Mouse (Mus musculus) cortical plate, adult 2 months (tissue): ENCODE measurements at regions not wholly inside any gene's neighbourhood (a gene's known extent, or its start where the extent isn't known, plus 50 kb on each side); places are given as distances from the start of the nearest gene placed in this dataset.
A peak's percentile ranks its signal among the peaks of the same experiment; 100 is the strongest.

Source experiments
- H3K27ac ChIP-seq: fragments of 200-500 bp; 2 replicates; pipeline ENCODE4 v1.5.1; 2012; ENCODE audit warnings: low read length, control low read depth, inconsistent platforms; ENCODE audit not compliant: insufficient read depth
- H3K4me1 ChIP-seq: fragments of 200-500 bp; 2 replicates; pipeline ENCODE4 v1.6.1; 2011; ENCODE audit warnings: low read length; ENCODE audit not compliant: control insufficient read depth, insufficient read depth
- H3K4me3 ChIP-seq: fragments of 200-500 bp; 2 replicates; pipeline ENCODE4 v1.5.1; 2011; ENCODE audit warnings: mild to moderate bottlenecking, low read length, control low read depth; ENCODE audit not compliant: insufficient read depth
- CTCF ChIP-seq: fragments of 200-500 bp; IDR thresholded peaks from 2 replicates; pipeline ENCODE4 v1.5.1; 2011; ENCODE audit warnings: mild to moderate bottlenecking, control low read depth, low read length; ENCODE audit not compliant: insufficient read depth; ENCODE audit errors: extremely low read depth
- POLR2A ChIP-seq: fragments of 200-500 bp; IDR thresholded peaks from 2 replicates; pipeline ENCODE4 v1.6.1; 2011; ENCODE audit warnings: mild to moderate bottlenecking, low read length, control low read depth; ENCODE audit not compliant: insufficient read depth; ENCODE audit errors: extremely low read depth

GRCm38 (mm10) chr14:114863585-114863984, 228.4 kb upstream of the Gpc5 start:
- no peaks in the 10 kb centered on the region for H3K4me1 ChIP-seq
- H3K4me3 ChIP-seq, result no peak overlapping the region
- TF ChIP-seq CTCF, result no peak
- no peak for TF ChIP-seq POLR2A
- H3K27ac ChIP-seq, result no peak overlapping the region

- Histone ChIP-seq H3K27ac (no peak overlapping the region), H3K4me3 (no peak overlapping the region), H3K4me1 (peaks cover under 1% of the 10 kb centered on the region; the same call in 1 of the 2 replicates)
- TF ChIP-seq CTCF (no peak), POLR2A (no peak)
Observed at GRCm38 (mm10) chr14:114864102-114864501, 227.9 kb upstream of the Gpc5 start.

GRCm38 (mm10) chr14:114869233-114869632, 222.8 kb upstream of the Gpc5 start:
- no peak overlapping the region for H3K4me3 ChIP-seq
- H3K27ac ChIP-seq, result no peak overlapping the region
- TF ChIP-seq CTCF, result no peak
- no peak for TF ChIP-seq POLR2A
- peaks cover 4% of the 10 kb centered on the region; the same call in 1 of the 2 replicates for H3K4me1 ChIP-seq

GRCm38 (mm10) chr14:114875101-114875500, 216.9 kb upstream of the Gpc5 start:
- peak overlapping the region; percentile 8; the same call in 1 of the 2 replicates for H3K27ac ChIP-seq
- no peak for TF ChIP-seq CTCF
- no peak for TF ChIP-seq POLR2A

GRCm38 (mm10) chr14:114876427-114876826, 215.6 kb upstream of the Gpc5 start:
- Histone ChIP-seq H3K27ac (no peak overlapping the region), H3K4me3 (no peak overlapping the region), H3K4me1 (no peaks in the 10 kb centered on the region)
- TF ChIP-seq POLR2A (no peak), CTCF (no peak)

More at GRCm38 (mm10) chr14:114875101-114875500, 216.9 kb upstream of the Gpc5 start:
- Histone ChIP-seq H3K4me3 (no peak overlapping the region), H3K4me1 (no peaks in the 10 kb centered on the region)

- Histone ChIP-seq H3K4me3 (no peak overlapping the region), H3K4me1 (no peaks in the 10 kb centered on the region), H3K27ac (0 out of 2 replicates have a peak overlapping the region, but pooled peaks have one; percentile 23)
- no peak for TF ChIP-seq CTCF
- TF ChIP-seq POLR2A, result no peak
Observed at GRCm38 (mm10) chr14:114877477-114877876, 214.5 kb upstream of the Gpc5 start.

GRCm38 (mm10) chr14:114880291-114880690, 211.7 kb upstream of the Gpc5 start:
- no peak for TF ChIP-seq CTCF
- TF ChIP-seq POLR2A, result no peak
- H3K4me1 ChIP-seq, result no peaks in the 10 kb centered on the region
- H3K27ac ChIP-seq, result no peak overlapping the region
- no peak overlapping the region for H3K4me3 ChIP-seq

GRCm38 (mm10) chr14:114904109-114904508, 187.9 kb upstream of the Gpc5 start:
- no peaks in the 10 kb centered on the region for H3K4me1 ChIP-seq
- no peak for TF ChIP-seq POLR2A
- no peak for TF ChIP-seq CTCF
- H3K27ac ChIP-seq, result no peak overlapping the region
- no peak overlapping the region for H3K4me3 ChIP-seq

GRCm38 (mm10) chr14:114912271-114912670, 179.7 kb upstream of the Gpc5 start:
- no peak overlapping the region for H3K27ac ChIP-seq
- TF ChIP-seq POLR2A, result no peak
- TF ChIP-seq CTCF, result no peak
- H3K4me3 ChIP-seq, result no peak overlapping the region
- H3K4me1 ChIP-seq, result no peaks in the 10 kb centered on the region; the same call in 1 of the 2 replicates

GRCm38 (mm10) chr14:114913238-114913637, 178.8 kb upstream of the Gpc5 start:
- no peaks in the 10 kb centered on the region; the same call in 1 of the 2 replicates for H3K4me1 ChIP-seq
- TF ChIP-seq POLR2A (no peak), CTCF (peak; percentile 79)
- no peak overlapping the region for H3K27ac ChIP-seq
- no peak overlapping the region for H3K4me3 ChIP-seq
